Mouse (Mus musculus) lung, embryonic 16.5 days (tissue): ENCODE results near the gene Entpd3. TPM values are rescaled to one million over a fixed set of nuclear protein-coding genes. Genes with fewer than 3 reads are reported as not detected.
A peak's percentile ranks its signal among the peaks of the same experiment; 100 is the strongest.

Source experiments
- ATAC-seq: fragments of 200-750 bp; cut with Nextera tagmentation; 2 replicates; pipeline ENCODE4 v1.8.0; 2017; ENCODE audit warnings: low read depth, mild to moderate bottlenecking, moderate library complexity
- H3K27ac ChIP-seq: fragments of 300-500 bp; sonication (generic); 2 replicates; pipeline ENCODE4 v1.5.1; 2014; ENCODE audit warnings: mild to moderate bottlenecking, control low read depth, low read length
- H3K27me3 ChIP-seq: fragments of 300-500 bp; sonication (generic); 2 replicates; pipeline ENCODE4 v1.6.1; 2014; ENCODE audit warnings: low read depth, low read length, mixed read lengths; ENCODE audit not compliant: control insufficient read depth, insufficient read depth
- H3K36me3 ChIP-seq: fragments of 300-500 bp; sonication (generic); 2 replicates; pipeline ENCODE4 v1.6.1; 2014; ENCODE audit warnings: low read length; ENCODE audit not compliant: control insufficient read depth, insufficient read depth
- H3K4me1 ChIP-seq: fragments of 300-500 bp; sonication (generic); replicated peaks from 2 replicates; pipeline ENCODE4 v1.6.1; 2014; ENCODE audit warnings: low read length, mixed read lengths; ENCODE audit not compliant: control insufficient read depth, insufficient read depth
- H3K4me2 ChIP-seq: fragments of 300-500 bp; sonication (generic); 2 replicates; pipeline ENCODE4 v1.6.1; 2014; ENCODE audit warnings: low read depth, low read length, control low read depth
- H3K4me3 ChIP-seq: fragments of 300-500 bp; sonication (generic); 2 replicates; pipeline ENCODE4 v1.5.1; 2014; ENCODE audit warnings: mild to moderate bottlenecking, low read length, control low read depth
- H3K9ac ChIP-seq: fragments of 300-500 bp; sonication (generic); 2 replicates; pipeline ENCODE4 v1.6.1; 2014; ENCODE audit warnings: low read length, control low read depth
- H3K9me3 ChIP-seq: fragments of 300-500 bp; sonication (generic); 2 replicates; pipeline ENCODE4 v1.6.1; 2016; ENCODE audit warnings: low read length; ENCODE audit not compliant: control insufficient read depth
- WGBS: fragments of 180-500 bp; shearing (Covaris S2); extraction: QIAGEN DNeasy Blood & Tissue Kit; methylation state at CpG from one replicate; pipeline ENCODE4 v1.1.7; 2014; 5-methylcytosine and 5-hydroxymethylcytosine counted together
- polyA plus RNA-seq: library from polyadenylated mRNA; unstranded; fragments of >200 nt; fragmentation: Nextera tagmentation; extraction: Ambion mirVana; gene quantifications from 2 replicates; pipeline ENCODE4 v1.2.1, GENCODE M21; 2015

Gene Entpd3
- polyA plus RNA-seq, 1 experiment from 2014 or later = 9.3 TPM

DNA sequence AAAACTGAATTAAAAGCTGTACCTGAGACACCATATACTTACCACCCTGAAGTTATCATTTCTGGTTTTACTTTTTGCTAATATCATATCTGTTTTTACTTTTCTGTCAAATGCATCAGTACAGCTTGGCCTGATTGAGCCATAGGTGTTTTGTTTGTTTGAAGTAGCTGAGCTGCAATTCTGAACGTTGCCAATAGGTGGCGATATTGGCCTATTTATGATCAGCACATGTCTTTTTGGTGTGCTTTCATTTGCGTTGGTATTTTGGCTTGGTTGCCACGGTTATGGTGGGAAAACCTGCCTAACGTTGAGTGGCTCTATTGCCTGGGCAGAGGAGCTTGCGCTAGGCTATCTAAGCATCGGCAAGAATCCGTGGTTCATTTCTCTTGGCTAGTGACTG is 37.6 kb upstream of the Entpd3 start:
- no peak overlapping the region for H3K4me2 ChIP-seq
- H3K27ac ChIP-seq = no peak overlapping the region
- WGBS = 3% methylated on average over 8 of the region's 8 CpGs
- H3K9ac ChIP-seq = no peak overlapping the region
- no peaks in the 10 kb centered on the region for H3K27me3 ChIP-seq
- H3K36me3 ChIP-seq = no peaks in the 10 kb centered on the region
- H3K9me3 ChIP-seq = peaks cover 5% of the 10 kb centered on the region; the same call in 1 of the 2 replicates
- no peaks in the 10 kb centered on the region; the same call in 1 of the 2 replicates for H3K4me1 ChIP-seq
- peak; percentile 56 for ATAC-seq
- no peak overlapping the region for H3K4me3 ChIP-seq

GRCm38 (mm10) chr9:120504423-120504822 is 35.2 kb upstream of the Entpd3 start:
- Histone ChIP-seq H3K4me1 (no peaks in the 10 kb centered on the region), H3K4me3 (no peak overlapping the region), H3K36me3 (no peaks in the 10 kb centered on the region), H3K27me3 (no peaks in the 10 kb centered on the region), H3K4me2 (no peak overlapping the region), H3K9me3 (peaks cover 5% of the 10 kb centered on the region; the same call in 1 of the 2 replicates), H3K9ac (no peak overlapping the region), H3K27ac (no peak overlapping the region)
- no peak for ATAC-seq
- WGBS = 76% methylated on average over 2 of the region's 2 CpGs

DNA sequence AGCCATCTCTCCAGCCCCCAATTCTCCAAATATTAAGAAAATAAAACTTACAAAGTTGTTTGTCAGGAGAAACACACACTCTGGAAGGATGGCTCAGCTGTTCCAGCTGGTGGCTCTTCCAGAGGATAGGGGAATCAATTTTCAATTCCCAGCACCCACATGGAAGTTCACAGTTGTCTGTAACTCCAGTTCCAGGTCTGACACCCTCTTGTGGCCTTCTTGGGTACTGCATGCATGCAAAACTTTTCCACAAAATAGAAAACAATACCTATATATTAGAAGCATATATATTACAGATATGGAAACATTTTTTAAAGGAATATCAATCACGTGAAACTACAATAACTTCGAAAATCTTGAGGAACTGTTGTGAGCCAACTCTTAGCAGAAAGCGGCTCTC is 27.8 kb upstream of the Entpd3 start:
- H3K27ac ChIP-seq = no peak overlapping the region
- ATAC-seq = no peak
- WGBS = 72% methylated on average over 3 of the region's 3 CpGs

DNA sequence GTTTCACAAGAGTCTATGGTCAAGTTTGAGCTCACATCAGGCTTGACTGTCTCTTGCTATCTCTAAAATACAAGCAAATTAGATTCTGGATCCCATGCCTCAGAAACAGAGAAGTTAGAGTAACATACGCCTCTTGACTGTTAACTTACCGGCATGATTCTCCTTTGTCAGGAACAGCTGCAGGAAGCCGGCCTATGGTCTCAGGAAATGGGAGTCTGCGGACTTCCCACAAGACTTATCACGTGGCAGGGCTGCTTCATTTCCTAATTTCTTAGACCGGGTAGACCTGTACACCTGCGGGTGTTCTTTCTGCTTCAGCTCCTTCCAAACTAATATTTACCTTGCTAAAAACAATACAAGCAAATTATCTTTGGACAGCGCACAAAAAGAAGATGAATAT is 22.9 kb upstream of the Entpd3 start:
- no peak overlapping the region for H3K4me2 ChIP-seq
- 66% methylated on average over 8 of the region's 8 CpGs for WGBS

More for the DNA sequence above, 27.8 kb upstream of the Entpd3 start:
- no peak overlapping the region for H3K4me2 ChIP-seq
- no peak overlapping the region for H3K4me3 ChIP-seq
- H3K36me3 ChIP-seq = no peaks in the 10 kb centered on the region
- H3K4me1 ChIP-seq = no peaks in the 10 kb centered on the region
- no peak overlapping the region for H3K9ac ChIP-seq
- peaks cover under 1% of the 10 kb centered on the region; the same call in 1 of the 2 replicates for H3K9me3 ChIP-seq
- H3K27me3 ChIP-seq = no peaks in the 10 kb centered on the region

GRCm38 (mm10) chr9:120518946-120519345 is 20.7 kb upstream of the Entpd3 start:
- H3K9me3 ChIP-seq = no peaks in the 10 kb centered on the region
- H3K27ac ChIP-seq = no peak overlapping the region
- 80% methylated on average over 3 of the region's 3 CpGs for WGBS
- no peak overlapping the region for H3K4me2 ChIP-seq
- H3K4me1 ChIP-seq = no peaks in the 10 kb centered on the region
- H3K9ac ChIP-seq = no peak overlapping the region
- H3K4me3 ChIP-seq = no peak overlapping the region
- no peak for ATAC-seq
- no peaks in the 10 kb centered on the region for H3K36me3 ChIP-seq
- H3K27me3 ChIP-seq = no peaks in the 10 kb centered on the region

More for the DNA sequence above, 22.9 kb upstream of the Entpd3 start:
- Histone ChIP-seq H3K4me1 (no peaks in the 10 kb centered on the region), H3K36me3 (no peaks in the 10 kb centered on the region), H3K27ac (no peak overlapping the region), H3K27me3 (no peaks in the 10 kb centered on the region), H3K9me3 (no peaks in the 10 kb centered on the region), H3K9ac (no peak overlapping the region), H3K4me3 (no peak overlapping the region)
- ATAC-seq = no peak

- H3K4me3 ChIP-seq = no peak overlapping the region
- H3K36me3 ChIP-seq = no peaks in the 10 kb centered on the region
- no peak overlapping the region for H3K4me2 ChIP-seq
- H3K27me3 ChIP-seq = no peaks in the 10 kb centered on the region
- H3K9me3 ChIP-seq = no peaks in the 10 kb centered on the region
- H3K27ac ChIP-seq = no peak overlapping the region
- no peaks in the 10 kb centered on the region for H3K4me1 ChIP-seq
- 44% methylated on average over 19 of the region's 19 CpGs for whole genome bisulfite sequencing
- H3K9ac ChIP-seq = no peak overlapping the region
- no peak for ATAC-seq
Observed at GRCm38 (mm10) chr9:120519469-120520125, 20.0 kb upstream of the Entpd3 start.

GRCm38 (mm10) chr9:120521161-120521560 is 18.5 kb upstream of the Entpd3 start:
- no peaks in the 10 kb centered on the region for H3K36me3 ChIP-seq
- no peak for ATAC-seq
- no peaks in the 10 kb centered on the region for H3K27me3 ChIP-seq
- no peaks in the 10 kb centered on the region for H3K4me1 ChIP-seq
- WGBS = 38% methylated on average over 1 of the region's 1 CpGs
- H3K9ac ChIP-seq = no peak overlapping the region
- H3K27ac ChIP-seq = no peak overlapping the region
- H3K4me3 ChIP-seq = no peak overlapping the region
- no peaks in the 10 kb centered on the region for H3K9me3 ChIP-seq
- no peak overlapping the region for H3K4me2 ChIP-seq

- no peak overlapping the region for H3K4me3 ChIP-seq
- no peak overlapping the region for H3K4me2 ChIP-seq
- H3K9me3 ChIP-seq = no peaks in the 10 kb centered on the region
- H3K9ac ChIP-seq = no peak overlapping the region
- H3K27ac ChIP-seq = no peak overlapping the region
- no peaks in the 10 kb centered on the region for H3K4me1 ChIP-seq
- ATAC-seq = no peak
- WGBS = 69% methylated on average over 4 of the region's 4 CpGs
- H3K36me3 ChIP-seq = no peaks in the 10 kb centered on the region
- H3K27me3 ChIP-seq = no peaks in the 10 kb centered on the region
Observed at GRCm38 (mm10) chr9:120527270-120527669, 12.3 kb upstream of the Entpd3 start.

- Histone ChIP-seq H3K4me1 (no peaks in the 10 kb centered on the region), H3K4me2 (no peak overlapping the region), H3K27me3 (no peaks in the 10 kb centered on the region), H3K9ac (no peak overlapping the region), H3K27ac (no peak overlapping the region), H3K9me3 (no peaks in the 10 kb centered on the region), H3K4me3 (no peak overlapping the region), H3K36me3 (no peaks in the 10 kb centered on the region)
- 85% methylated on average over 8 of the region's 8 CpGs for WGBS
- ATAC-seq = no peak
Observed at GRCm38 (mm10) chr9:120527919-120528318, 11.7 kb upstream of the Entpd3 start.
